Mouse (Mus musculus) neural tube, embryonic 11.5 days (tissue): ENCODE data around the gene Ufc1. TPM values are rescaled to one million over a fixed set of nuclear protein-coding genes. Genes with fewer than 3 reads are reported as not detected.
A peak's percentile ranks its signal among the peaks of the same experiment; 100 is the strongest.

Source experiments
- ATAC-seq: fragments of 200-750 bp; cut with Nextera tagmentation; 2 replicates; pipeline ENCODE4 v1.8.0; 2017; ENCODE audit warnings: moderate number of reproducible peaks, mild to moderate bottlenecking, moderate TSS enrichment, moderate library complexity; ENCODE audit not compliant: insufficient read depth, low FRiP score, low TSS enrichment
- DNase-seq: peaks from one replicate; pipeline ENCODE4 v3.0.0-alpha.2; 2015; ENCODE audit warnings: low spot score
- H3K27ac ChIP-seq: fragments of 300-500 bp; sonication (generic); 2 replicates; pipeline ENCODE4 v1.5.1; 2014; ENCODE audit warnings: low read depth, mild to moderate bottlenecking, low read length
- H3K27me3 ChIP-seq: fragments of 300-500 bp; sonication (generic); 2 replicates; pipeline ENCODE4 v1.6.1; 2014; ENCODE audit warnings: mild to moderate bottlenecking, low read length, mixed read lengths; ENCODE audit not compliant: control insufficient read depth, insufficient read depth
- H3K36me3 ChIP-seq: fragments of 300-500 bp; sonication (generic); 2 replicates; pipeline ENCODE4 v1.6.1; 2014; ENCODE audit warnings: mild to moderate bottlenecking, low read length, moderate library complexity, mixed read lengths; ENCODE audit not compliant: control insufficient read depth, insufficient read depth
- H3K4me1 ChIP-seq: fragments of 300-500 bp; sonication (generic); 2 replicates; pipeline ENCODE4 v1.6.1; 2014; ENCODE audit warnings: low read length, mixed read lengths; ENCODE audit not compliant: control insufficient read depth, insufficient read depth
- H3K4me2 ChIP-seq: fragments of 300-500 bp; sonication (generic); 2 replicates; pipeline ENCODE4 v1.6.1; 2014; ENCODE audit warnings: low read depth, mild to moderate bottlenecking, moderate library complexity
- H3K4me3 ChIP-seq: fragments of 300-500 bp; sonication (generic); 2 replicates; pipeline ENCODE4 v1.5.1; 2014; ENCODE audit warnings: low read depth, low read length
- H3K9ac ChIP-seq: fragments of 300-500 bp; sonication (generic); 2 replicates; pipeline ENCODE4 v1.6.1; 2014; ENCODE audit warnings: mild to moderate bottlenecking, low read length
- H3K9me3 ChIP-seq: fragments of 300-500 bp; sonication (generic); 2 replicates; pipeline ENCODE4 v1.6.1; 2016; ENCODE audit warnings: low read length; ENCODE audit not compliant: control insufficient read depth
- WGBS: fragments of 180-500 bp; shearing (Covaris S2); extraction: QIAGEN DNeasy Blood & Tissue Kit; methylation state at CpG from one replicate; pipeline ENCODE4 v1.1.7; 2014; 5-methylcytosine and 5-hydroxymethylcytosine counted together
- polyA plus RNA-seq: library from polyadenylated mRNA; unstranded; fragments of >200 nt; fragmentation: Nextera tagmentation; extraction: Ambion mirVana; gene quantifications from 2 replicates; pipeline ENCODE4 v1.2.1, GENCODE M21; 2014

Ufc1 gene
- polyA plus RNA-seq: 102 and 103 TPM in 2 replicates

DNA sequence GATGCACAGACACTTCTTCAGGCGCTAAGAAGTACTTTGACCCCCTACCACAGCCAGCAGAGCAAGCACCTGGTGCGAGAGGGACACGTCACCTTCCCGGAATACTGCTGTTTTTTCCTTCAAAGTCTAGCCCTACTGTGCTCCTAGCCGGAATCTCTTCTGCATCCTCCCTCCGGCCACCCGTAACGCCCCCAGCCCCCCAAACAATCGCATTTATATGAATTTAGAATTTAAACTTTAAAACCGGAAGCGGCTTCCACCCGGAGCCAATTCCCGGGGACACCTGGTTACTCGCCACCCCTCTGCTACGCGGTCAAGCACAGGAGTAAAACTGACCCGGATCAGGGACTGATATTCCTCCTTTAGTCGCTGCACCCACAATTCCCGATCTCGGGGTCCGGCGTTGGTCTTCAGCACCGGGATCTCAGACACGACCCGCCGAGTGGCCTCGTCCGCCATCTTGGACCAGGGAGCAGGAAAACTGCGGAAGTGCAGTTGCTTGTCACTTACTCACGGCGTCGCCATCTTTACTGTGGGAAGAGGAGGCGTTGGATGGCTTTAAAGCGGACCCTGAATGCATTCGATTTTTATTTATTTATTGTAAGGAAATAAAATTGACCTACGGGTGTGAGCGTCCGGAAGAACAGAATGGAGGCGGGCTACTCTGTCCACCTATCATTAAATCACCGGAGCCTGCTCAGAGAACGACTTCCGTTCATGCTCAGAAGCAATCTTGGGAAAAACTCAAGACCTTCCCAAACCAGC is at the start of gene Ufc1:
Ufc1 (minus strand) TSS at position 727 of the 765 bp plus-strand sequence.
- 0 out of 2 replicates have a peak, but pooled peaks cover 2% of the 10 kb centered on the region for H3K36me3 ChIP-seq
- no peaks in the 10 kb centered on the region for H3K9me3 ChIP-seq
- H3K4me1 ChIP-seq: peaks cover 6% of the 10 kb centered on the region
- peak within 1 kb of the TSS; percentile 69 for H3K9ac ChIP-seq
- no peaks in the 10 kb centered on the region for H3K27me3 ChIP-seq
- peak within 1 kb of the TSS; percentile 60 for H3K4me2 ChIP-seq
- peak within 1 kb of the TSS; percentile 50 for H3K4me3 ChIP-seq
- WGBS: under 1% methylated on average over 42 of the region's 42 CpGs
- H3K27ac ChIP-seq: peak within 1 kb of the TSS; percentile 60
- peak; percentile 84 for DNase-seq
- peak; percentile 75; the same call in 1 of the 2 replicates for ATAC-seq

GRCm38 (mm10) chr1:171343922-171344677 is 49.3 kb upstream of the Ufc1 start:
- H3K4me2 ChIP-seq: no peak overlapping the region
- 83% methylated on average over 8 of the region's 9 CpGs for whole genome bisulfite sequencing
- H3K9me3 ChIP-seq: no peaks in the 10 kb centered on the region
- H3K27me3 ChIP-seq: no peaks in the 10 kb centered on the region
- H3K4me1 ChIP-seq: peaks cover 6% of the 10 kb centered on the region; the same call in 1 of the 2 replicates
- H3K27ac ChIP-seq: no peak overlapping the region
- peaks cover 4% of the 10 kb centered on the region; the same call in 1 of the 2 replicates for H3K36me3 ChIP-seq
- DNase-seq (no peak), ATAC-seq (no peak)
- no peak overlapping the region for H3K9ac ChIP-seq
- H3K4me3 ChIP-seq: no peak overlapping the region

DNA sequence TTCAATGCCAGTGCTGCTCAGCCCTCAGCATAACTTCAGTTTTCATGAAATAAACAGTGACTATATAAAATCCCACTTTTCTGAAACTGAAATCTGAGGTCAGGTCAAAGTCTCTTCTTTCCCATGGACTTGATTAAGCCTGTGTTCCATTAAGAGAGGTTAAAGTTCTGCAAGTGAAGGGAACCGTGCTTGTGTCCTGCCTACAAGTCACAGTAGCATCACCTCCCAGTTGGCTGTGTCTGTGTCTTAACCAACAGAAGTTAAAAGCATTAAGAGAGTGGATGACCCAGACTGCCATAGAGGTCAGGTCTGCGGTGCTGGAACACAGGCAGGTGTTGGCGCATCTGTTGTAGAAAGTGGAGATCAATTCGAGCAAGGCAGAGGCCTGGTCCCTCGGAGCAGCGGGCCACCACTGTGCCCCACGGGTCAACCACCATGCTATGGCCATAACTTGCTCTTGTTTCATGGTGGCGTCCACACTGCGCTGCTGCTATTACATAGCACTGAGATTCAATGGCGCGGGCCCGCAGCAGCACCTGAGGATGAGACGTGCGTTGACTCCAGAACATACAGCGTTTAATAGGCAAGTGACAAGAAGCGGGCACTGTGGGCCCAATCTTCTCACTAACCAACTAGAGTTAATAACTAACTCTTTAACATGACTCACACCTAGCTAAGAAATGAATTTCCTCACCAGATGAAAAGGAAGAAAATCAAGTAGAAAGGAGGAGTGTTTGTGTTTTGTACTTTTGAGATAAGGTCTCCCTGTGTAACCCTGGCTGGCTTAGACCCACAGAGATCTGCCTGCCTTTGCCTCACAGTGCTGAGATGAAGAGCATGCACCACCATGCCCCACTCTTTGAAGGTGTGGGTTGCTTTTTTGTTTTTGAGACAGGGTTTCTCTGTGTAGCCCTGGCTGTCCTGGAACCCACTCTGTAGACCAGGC is 47.7 kb upstream of the Ufc1 start:
- 93% methylated on average over 16 of the region's 16 CpGs for WGBS
- Histone ChIP-seq H3K36me3 (peaks cover 14% of the 10 kb centered on the region), H3K9me3 (no peaks in the 10 kb centered on the region)

GRCm38 (mm10) chr1:171330216-171330560 is 35.4 kb upstream of the Ufc1 start:
- 0% methylated on average over 4 of the region's 4 CpGs for WGBS

More for the DNA sequence above, 47.7 kb upstream of the Ufc1 start:
- Histone ChIP-seq H3K4me1 (peaks cover 6% of the 10 kb centered on the region; the same call in 1 of the 2 replicates), H3K27ac (no peak overlapping the region), H3K9ac (no peak overlapping the region), H3K4me2 (no peak overlapping the region), H3K4me3 (no peak overlapping the region), H3K27me3 (no peaks in the 10 kb centered on the region)
- DNase-seq (no peak), ATAC-seq (no peak)

GRCm38 (mm10) chr1:171329433-171330215 is 34.8 kb upstream of the Ufc1 start:
- no peaks in the 10 kb centered on the region for H3K9me3 ChIP-seq
- 0% methylated on average over 29 of the region's 61 CpGs for WGBS
- peaks cover 10% of the 10 kb centered on the region for H3K4me1 ChIP-seq
- peak overlapping the region; percentile 96 for H3K27ac ChIP-seq
- H3K9ac ChIP-seq: peak overlapping the region; percentile 92
- no peaks in the 10 kb centered on the region for H3K27me3 ChIP-seq
- ATAC-seq: peak; percentile 89
- H3K36me3 ChIP-seq: no peaks in the 10 kb centered on the region
- peak overlapping the region; percentile 83 for H3K4me2 ChIP-seq
- DNase-seq: peak; percentile 91
- H3K4me3 ChIP-seq: peak overlapping the region; percentile 75

More at GRCm38 (mm10) chr1:171330216-171330560, 35.4 kb upstream of the Ufc1 start:
- Histone ChIP-seq H3K4me1 (peaks cover 10% of the 10 kb centered on the region), H3K9ac (peak overlapping the region; percentile 92), H3K36me3 (no peaks in the 10 kb centered on the region), H3K9me3 (no peaks in the 10 kb centered on the region), H3K27me3 (no peaks in the 10 kb centered on the region), H3K4me3 (peak overlapping the region; percentile 75), H3K27ac (peak overlapping the region; percentile 96), H3K4me2 (peak overlapping the region; percentile 83)
- no peak for ATAC-seq
- no peak for DNase-seq

GRCm38 (mm10) chr1:171328839-171329432 is 34.1 kb upstream of the Ufc1 start, which contains the start of gene Dedd:
Dedd (plus strand) TSS chr1:171329145.
- H3K9me3 ChIP-seq: no peaks in the 10 kb centered on the region
- H3K27ac ChIP-seq: peak within 1 kb of the TSS; percentile 96
- peak within 1 kb of the TSS; percentile 75 for H3K4me3 ChIP-seq
- H3K36me3 ChIP-seq: no peaks in the 10 kb centered on the region
- WGBS: under 1% methylated on average over 46 of the region's 48 CpGs
- peak within 1 kb of the TSS; percentile 83 for H3K4me2 ChIP-seq
- H3K27me3 ChIP-seq: no peaks in the 10 kb centered on the region
- H3K4me1 ChIP-seq: peaks cover 10% of the 10 kb centered on the region
- DNase-seq: peak; percentile 92
- peak; percentile 93 for ATAC-seq
- H3K9ac ChIP-seq: peak within 1 kb of the TSS; percentile 92

- DNase-seq (peak; percentile 41), ATAC-seq (no peak)
- peak overlapping the region; percentile 83 for H3K4me2 ChIP-seq
- peak overlapping the region; percentile 92 for H3K9ac ChIP-seq
- no peaks in the 10 kb centered on the region for H3K27me3 ChIP-seq
- H3K9me3 ChIP-seq: no peaks in the 10 kb centered on the region
- H3K27ac ChIP-seq: peak overlapping the region; percentile 96; the same call in 1 of the 2 replicates
- H3K4me1 ChIP-seq: peaks cover 10% of the 10 kb centered on the region
- whole genome bisulfite sequencing: 44% methylated on average over 9 of the region's 9 CpGs
- peak overlapping the region; percentile 75 for H3K4me3 ChIP-seq
- no peaks in the 10 kb centered on the region for H3K36me3 ChIP-seq
These were observed 33.4 kb upstream of the Ufc1 start for GRCm38 (mm10) chr1:171328244-171328643.
